Mouse (Mus musculus): ENCODE measurements around the gene Rln3.
A peak's percentile ranks its signal among the peaks of the same experiment; 100 is the strongest.

Gene Rln3

GRCm38 (mm10) chr8:84065037-84065436 lies 20.2 kb upstream of the Rln3 start, which contains the start of gene Gm10643:
Gene Gm10643 (minus strand): TSS chr8:84065137.
- no peak for DNase-seq

DNA sequence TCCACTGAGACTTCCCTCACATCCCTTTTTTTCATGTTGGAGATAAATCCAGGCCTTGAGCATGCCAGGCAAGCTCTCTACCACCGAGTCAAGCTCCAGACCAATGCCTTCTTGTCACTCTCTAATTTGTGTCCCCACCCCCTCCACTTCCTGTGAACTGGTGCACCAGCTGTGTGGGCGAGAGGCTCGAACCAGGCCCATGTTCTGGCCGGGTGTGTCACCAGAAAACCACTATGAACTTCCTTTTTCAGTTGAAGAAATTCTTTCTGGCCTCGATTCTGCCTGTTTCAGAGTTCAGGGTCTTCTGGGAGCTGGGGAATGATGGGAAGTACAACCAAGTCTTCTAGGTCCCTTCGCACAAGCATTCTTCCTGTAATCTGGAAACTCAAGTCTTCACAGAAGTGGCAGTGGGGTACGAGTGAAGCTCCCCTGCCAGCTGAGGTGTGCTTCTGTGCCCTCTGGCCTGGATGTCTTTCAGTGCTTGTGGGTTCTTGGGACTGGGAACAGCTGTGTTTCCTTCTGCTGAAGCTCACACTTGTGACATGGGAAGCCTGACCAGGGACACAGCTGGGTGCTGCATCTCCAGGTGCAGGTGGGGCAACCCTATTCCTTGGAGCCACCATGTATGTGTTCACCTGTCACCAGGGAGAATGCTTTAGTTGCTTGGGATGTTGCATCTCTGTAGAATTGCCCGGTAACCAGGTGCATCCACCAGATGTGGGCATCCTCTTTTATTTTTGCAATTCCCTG lies 19.2 kb upstream of the Rln3 start:
- DNase-seq, result peak; percentile 97

- no peak for DNase-seq
Measured at GRCm38 (mm10) chr8:84060245-84060644, 15.4 kb upstream of the Rln3 start.

DNA sequence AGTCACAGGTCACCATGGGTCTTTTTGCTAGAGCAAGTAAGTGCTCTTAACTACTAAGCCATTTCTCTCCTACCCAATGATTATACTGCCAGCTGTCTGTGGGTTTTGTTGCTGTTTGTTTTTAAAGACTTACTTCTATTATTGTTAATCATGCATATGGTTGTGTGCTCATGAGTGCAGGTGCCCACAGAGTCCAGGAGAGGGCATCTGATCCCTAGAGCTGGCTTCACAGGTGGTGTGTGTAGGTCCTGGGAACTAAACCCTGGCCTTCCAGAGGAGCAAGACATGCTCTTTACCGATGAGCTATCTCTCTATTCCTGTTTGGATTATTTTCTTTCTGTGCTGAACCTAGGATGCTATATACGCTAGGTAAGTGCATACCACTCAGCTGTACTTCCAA lies 14.4 kb upstream of the Rln3 start:
- DNase-seq, result no peak

- peak; percentile 82 for DNase-seq
Measured at GRCm38 (mm10) chr8:84057827-84058226, 13.0 kb upstream of the Rln3 start.

GRCm38 (mm10) chr8:84053229-84053628 lies 8.4 kb upstream of the Rln3 start:
- DNase-seq, result no peak

GRCm38 (mm10) chr8:84052746-84053145 lies 7.9 kb upstream of the Rln3 start:
- DNase-seq, result no peak

DNA sequence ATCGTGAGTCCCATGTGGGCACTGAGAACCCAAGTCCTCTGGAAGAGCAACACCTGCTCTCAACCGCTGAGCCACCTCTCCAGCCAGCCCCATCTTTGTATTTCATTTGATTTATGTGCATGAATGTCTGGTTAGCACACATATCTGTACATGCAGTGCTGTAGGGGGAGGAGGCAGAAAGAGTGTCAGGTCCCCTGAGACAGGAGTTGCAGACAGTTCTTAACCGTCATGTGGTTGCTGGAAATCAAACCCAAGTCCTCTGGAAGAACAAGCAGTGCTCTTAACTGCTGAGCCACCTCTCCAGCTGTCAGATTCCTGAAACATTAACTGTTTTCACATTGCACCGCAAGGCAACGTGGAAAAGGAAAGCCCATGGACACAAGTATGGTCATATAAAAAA lies 3.4 kb upstream of the Rln3 start:
- peak; percentile 94 for DNase-seq

GRCm38 (mm10) chr8:84046505-84046904 lies 1.7 kb upstream of the Rln3 start:
- DNase-seq, result no peak

DNA sequence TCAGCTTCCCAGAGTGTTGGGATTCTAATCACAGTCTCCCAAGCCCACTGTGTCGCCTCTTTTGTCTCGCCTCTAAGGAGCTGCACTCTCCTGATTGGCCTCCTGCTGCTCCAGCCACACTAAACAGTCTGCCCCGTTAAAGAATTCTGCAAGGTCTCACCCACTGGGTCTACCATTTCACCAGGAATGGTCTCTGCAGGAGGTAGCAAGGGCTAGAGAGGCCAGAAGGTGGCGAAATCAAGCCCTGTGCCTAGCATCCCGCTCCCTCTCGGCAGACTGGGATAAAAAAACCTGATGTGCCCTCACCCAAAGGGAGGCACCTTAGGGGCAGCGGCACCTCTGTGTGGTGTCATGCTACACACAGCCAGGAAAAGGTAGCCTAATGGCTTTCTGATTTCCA lies 697 bp downstream of the Rln3 start:
- no peak for DNase-seq

DNA sequence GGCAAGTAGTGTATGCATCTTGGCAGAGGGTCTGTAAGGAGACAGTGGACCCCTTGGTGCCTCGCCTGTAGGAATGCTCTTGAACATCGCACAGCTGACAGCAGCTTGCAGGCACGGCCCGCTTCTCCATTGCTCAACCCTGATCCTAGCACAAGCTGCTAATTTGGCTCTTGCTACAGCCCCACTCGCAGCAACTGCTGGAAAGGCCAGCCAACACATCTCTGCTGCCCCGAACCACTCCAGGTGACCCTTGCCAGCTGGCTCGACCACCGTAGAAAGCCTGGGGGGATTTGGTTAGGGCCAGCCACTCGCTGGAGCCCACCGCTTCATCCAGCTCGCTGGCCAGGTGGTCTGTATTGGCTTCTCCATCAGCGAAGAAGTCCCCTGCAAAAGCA lies 1.9 kb downstream of the Rln3 start:
- DNase-seq, result peak; percentile 98

DNA sequence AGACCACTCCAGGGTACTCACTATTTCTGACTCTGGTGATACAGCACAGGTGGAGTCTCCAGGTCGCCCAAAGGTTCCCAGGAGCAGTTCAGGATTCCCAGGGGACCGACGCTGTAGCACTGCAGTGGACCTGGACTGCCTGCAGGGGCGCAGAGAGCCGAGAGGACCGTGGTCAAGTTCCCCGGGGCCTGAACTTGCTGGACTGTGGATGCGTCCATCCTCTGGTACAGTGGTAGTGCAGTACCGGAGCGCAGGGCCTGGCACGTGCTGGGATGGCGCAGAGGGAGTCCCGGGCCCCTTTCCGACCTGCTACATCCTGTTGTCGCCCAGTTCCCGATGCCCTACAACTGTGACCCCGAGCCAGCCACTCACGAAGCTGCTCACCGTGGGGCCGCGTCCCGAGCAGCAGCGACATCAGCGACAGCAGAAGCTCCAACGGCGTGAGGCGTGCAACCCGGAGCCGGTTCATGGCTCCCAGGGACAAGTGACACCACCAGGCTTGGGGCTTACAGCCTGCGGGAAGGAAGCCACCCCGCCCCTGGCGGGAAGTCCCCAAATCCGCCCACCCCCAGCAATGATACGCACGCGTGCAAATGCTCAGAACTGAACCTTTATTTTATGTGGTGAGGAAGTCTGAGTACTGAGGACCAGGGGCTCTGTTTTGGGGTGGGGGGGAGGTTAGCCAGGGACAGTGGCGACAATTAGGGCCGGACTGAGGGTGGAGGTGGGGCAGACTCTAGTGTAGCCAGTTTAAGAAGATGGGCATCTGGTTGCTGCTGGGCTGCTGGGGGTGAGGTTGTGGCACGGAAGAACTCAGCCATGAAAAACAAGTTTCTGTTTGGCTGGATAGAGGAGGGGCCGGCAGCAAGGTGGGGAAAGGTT lies 2.5 kb downstream of the Rln3 start, which contains the start of gene Il27ra:
Il27ra (minus strand) TSS at position 524 of the 882 bp plus-strand sequence.
- DNase-seq, result peak; percentile 98

- DNase-seq, result peak; percentile 96
Measured at GRCm38 (mm10) chr8:84039050-84039449, 5.8 kb downstream of the Rln3 start.

- DNase-seq, result peak; percentile 96
Measured at GRCm38 (mm10) chr8:84038015-84038414, 6.8 kb downstream of the Rln3 start.

DNA sequence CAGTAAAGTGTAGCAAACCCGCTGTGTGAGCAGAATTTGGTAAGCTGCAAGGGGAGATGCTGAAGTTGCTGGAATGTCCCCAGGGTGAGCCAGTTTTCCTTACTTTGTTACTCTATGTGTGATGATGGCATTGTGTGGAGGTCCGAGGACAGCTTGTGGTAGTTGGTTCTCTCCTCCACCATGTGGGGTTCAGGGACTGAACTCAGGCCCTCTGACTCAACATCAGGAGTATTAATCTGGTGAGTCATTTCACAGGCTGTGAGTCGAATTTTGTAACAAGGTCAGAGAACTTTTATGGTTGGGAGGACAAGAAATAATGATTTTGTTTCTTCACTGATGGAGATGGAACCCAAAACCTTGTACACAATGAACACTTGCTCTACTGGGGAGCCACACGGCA lies 12.0 kb downstream of the Rln3 start:
- no peak for DNase-seq

GRCm38 (mm10) chr8:84029272-84029671 lies 15.5 kb downstream of the Rln3 start:
- no peak for DNase-seq

DNA sequence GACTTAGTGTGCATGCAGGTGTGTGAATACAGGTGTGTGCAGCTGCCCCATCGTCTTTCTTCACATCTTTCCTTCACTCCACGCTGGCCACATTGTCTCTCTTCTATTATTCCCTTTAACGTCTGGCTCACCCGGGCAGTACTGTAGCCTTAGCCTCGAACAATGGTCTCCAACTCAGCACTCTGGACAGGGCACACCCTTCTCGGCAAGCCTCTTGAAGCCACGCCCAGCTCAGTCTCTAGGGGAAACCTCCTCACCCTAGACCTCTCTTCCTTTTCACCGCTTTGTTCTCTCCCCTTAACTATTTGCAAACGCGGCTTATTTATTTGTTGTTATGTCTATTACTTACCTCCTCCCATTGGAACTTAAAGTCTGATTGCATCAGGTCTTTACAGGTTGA lies 17.4 kb downstream of the Rln3 start:
- DNase-seq, result no peak

DNA sequence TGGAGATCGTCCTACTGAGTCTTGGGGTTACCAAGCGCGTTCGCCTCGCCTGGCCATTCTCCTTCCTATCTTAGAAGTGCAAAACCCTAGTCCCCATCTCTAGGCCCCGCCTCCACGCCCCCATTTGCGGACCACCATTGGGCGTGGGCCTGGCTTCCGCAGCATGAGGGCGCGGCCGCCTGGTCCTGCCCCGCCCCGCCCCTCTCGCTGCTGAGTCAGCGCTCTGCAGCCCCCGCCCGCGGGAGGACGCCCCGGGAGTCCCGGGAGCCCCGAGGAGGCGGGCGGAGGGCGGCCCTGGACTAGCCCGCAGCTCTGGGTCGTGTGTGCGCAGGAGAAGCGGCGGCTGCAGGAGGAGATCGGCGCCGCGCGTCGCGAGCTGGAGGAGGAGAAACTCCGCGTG lies 18.9 kb downstream of the Rln3 start:
- no peak for DNase-seq

DNA sequence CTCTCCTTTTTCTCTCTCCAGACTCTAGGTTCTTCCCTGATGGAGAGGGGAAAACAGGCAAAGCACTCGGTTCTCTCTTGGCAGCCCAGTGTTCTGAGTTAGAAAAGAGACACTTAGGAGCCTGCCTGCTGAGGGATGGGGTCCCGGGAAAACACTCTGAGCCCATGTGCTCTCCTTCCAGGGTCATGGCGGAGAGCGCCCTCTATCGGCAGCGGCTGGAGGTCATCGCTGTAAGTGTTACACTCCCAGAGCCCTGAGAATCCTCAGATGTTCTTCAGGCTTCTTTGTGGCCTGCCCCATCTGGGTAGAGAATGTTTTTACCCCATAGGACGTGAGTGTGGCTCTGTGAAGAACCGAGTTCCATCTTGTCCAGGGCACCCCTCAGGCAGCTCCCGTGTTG lies 20.6 kb downstream of the Rln3 start:
- no peak for DNase-seq

DNA sequence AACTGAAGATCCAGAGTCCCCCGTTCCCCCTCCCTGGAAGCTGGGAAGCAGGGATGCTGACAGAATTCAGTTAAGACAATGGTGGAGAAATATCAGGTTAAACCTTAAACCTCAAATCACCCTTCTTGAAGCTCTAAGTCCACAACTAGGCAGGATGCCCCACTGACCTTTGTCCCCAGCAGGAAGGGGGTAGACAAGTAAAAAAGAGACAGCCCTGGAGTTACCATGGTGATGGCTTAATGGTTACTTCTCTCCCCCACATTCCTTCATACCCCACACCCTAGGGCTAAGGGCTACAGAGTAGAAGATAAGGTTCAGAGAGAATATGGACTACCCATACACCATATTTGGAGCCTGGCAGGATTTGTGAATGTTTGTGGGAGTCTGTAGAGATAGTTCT lies 21.2 kb downstream of the Rln3 start:
- DNase-seq, result no peak

- peak; percentile 98 for DNase-seq
Measured at GRCm38 (mm10) chr8:84023085-84023484, 21.7 kb downstream of the Rln3 start.

GRCm38 (mm10) chr8:84021569-84021968 lies 23.2 kb downstream of the Rln3 start:
- no peak for DNase-seq

DNA sequence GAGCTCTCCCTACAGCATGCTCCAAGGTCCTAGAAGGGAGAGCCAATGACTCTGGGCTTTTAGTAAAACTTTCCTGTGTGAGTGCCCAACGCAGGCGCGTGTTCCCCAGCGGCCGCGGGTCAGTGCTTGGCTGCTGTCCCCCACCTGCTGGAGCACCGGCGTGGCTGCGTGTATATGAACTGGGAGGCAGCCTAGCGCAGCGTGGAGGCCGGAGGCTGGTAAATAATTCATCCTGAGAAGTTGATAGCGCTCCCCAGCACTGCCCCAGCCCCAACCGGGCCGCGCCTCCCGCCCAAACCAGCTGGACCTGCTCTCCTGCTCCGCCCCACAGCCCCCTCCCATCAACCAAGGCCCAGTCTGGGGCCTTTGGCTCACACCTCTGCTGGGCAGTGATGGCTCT lies 23.7 kb downstream of the Rln3 start, which contains the start of gene Palm3:
Palm3 (plus strand) TSS at position 376 of the 400 bp plus-strand sequence.
- DNase-seq, result no peak

DNA sequence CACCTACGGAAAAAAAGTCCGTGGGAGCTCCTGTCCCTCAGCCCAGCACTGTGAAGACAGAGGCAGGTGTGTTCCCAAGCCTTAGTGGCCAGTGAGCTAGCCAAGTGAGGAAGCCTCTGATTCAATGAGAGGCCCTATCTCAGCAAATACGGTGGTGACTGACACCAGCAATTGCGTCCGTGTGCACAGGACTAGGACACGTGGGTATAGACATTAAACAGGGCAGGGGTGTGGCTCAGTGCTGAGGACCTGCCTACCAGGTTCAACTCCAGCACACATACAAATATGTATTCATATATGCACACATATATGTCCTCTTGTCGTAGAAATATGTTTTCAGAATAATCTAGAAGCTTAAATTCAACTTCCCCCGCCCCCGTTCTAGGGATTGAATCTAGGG lies 25.1 kb downstream of the Rln3 start:
- no peak for DNase-seq
